Mouse (Mus musculus) liver, embryonic 16.5 days (tissue): ENCODE results near the gene Prox1. TPM values are rescaled to one million over a fixed set of nuclear protein-coding genes. Genes with fewer than 3 reads are reported as not detected.
A peak's percentile ranks its signal among the peaks of the same experiment; 100 is the strongest.

Experiments used
- ATAC-seq: fragments of 200-750 bp; cut with Nextera tagmentation; 2 replicates; pipeline ENCODE4 v1.8.0; 2017; ENCODE audit warnings: low read depth, mild to moderate bottlenecking, moderate number of reproducible peaks, moderate library complexity
- H3K27ac ChIP-seq: fragments of 300-500 bp; sonication (generic); 2 replicates; pipeline ENCODE4 v1.5.1; 2014; ENCODE audit warnings: mild to moderate bottlenecking, low read length
- H3K27me3 ChIP-seq: fragments of 300-500 bp; sonication (generic); 2 replicates; pipeline ENCODE4 v1.6.1; 2014; ENCODE audit warnings: low read depth, low read length, mixed read lengths; ENCODE audit not compliant: control insufficient read depth, insufficient read depth
- H3K36me3 ChIP-seq: fragments of 300-500 bp; sonication (generic); 2 replicates; pipeline ENCODE4 v1.6.1; 2014; ENCODE audit warnings: mild to moderate bottlenecking; ENCODE audit not compliant: control insufficient read depth, insufficient read depth
- H3K4me1 ChIP-seq: fragments of 300-500 bp; sonication (generic); 2 replicates; pipeline ENCODE4 v1.6.1; 2014; ENCODE audit warnings: low read depth, low read length, mixed read lengths; ENCODE audit not compliant: control insufficient read depth
- H3K4me2 ChIP-seq: fragments of 300-500 bp; sonication (generic); 2 replicates; pipeline ENCODE4 v1.6.1; 2014; ENCODE audit warnings: low read depth, low read length, mixed read lengths
- H3K4me3 ChIP-seq: fragments of 300-500 bp; sonication (generic); 2 replicates; pipeline ENCODE4 v1.5.1; 2014; ENCODE audit warnings: low read depth, mild to moderate bottlenecking, low read length
- H3K9ac ChIP-seq: fragments of 300-500 bp; sonication (generic); 2 replicates; pipeline ENCODE4 v1.6.1; 2014; ENCODE audit warnings: low read depth, low read length
- H3K9me3 ChIP-seq: fragments of 300-500 bp; sonication (generic); replicated peaks from 2 replicates; pipeline ENCODE4 v1.6.1; 2016; ENCODE audit warnings: low read length; ENCODE audit not compliant: control insufficient read depth
- WGBS: fragments of 180-500 bp; shearing (Covaris S2); extraction: QIAGEN DNeasy Blood & Tissue Kit; methylation state at CpG from one replicate; pipeline ENCODE4 v1.1.7; 2014; ENCODE audit not compliant: insufficient replicate concordance; 5-methylcytosine and 5-hydroxymethylcytosine counted together
- polyA plus RNA-seq: library from polyadenylated mRNA; unstranded; fragments of >200 nt; fragmentation: Nextera tagmentation; extraction: Ambion mirVana; gene quantifications from 2 replicates; pipeline ENCODE4 v1.2.1, GENCODE M21; 2015

Gene Prox1
- 6.8 and 7.6 TPM in 2 replicates for polyA plus RNA-seq

DNA sequence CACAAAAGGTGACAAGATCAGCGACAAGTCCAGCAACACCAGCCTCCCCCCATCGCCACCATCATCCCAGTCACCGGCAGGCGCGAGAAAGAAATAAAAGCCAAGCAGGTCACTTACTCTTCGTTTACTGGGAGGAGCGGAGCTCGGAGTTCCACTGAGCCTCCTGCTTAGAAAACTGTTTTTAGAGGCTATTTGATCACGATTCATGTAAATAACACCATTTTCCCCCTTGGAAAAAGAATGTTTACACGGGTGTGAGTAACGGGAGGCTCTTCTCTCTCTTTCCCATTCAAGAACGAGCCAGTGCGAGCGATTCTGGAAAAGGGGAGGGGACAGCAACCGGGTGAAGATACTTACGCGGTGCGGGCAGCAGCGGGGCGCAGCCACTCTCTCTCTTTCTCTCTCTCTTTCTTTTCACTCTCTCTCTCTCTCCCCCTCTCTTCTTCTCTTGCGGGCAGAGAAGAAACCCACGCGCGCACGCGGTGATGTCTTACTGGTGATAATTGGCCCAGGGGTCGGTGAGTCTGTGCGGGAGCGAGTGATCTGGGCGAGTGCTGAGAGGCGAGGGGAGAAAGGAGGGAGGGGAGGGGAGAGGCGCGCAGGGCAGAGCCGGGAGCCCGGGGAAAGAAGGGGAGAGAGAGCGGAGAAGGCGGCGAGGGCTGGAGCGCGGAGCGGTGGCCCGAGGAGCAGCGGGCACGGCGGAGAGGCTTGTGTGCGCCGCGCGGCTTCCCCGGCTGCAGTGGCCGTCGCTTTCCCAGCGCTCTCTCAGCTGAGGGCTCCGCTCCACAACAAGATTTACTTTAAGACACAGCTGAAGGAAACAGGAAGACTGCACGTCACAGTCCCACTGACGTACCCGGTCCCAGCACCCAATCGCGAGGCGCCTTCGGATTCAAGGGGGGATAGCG, at the start of gene Prox1:
TSS of gene Prox1 (minus strand) at position 804 of the 908 bp plus-strand sequence.
- H3K4me3 ChIP-seq: peak within 1 kb of the TSS; percentile 62
- ATAC-seq: peak; percentile 55
- no peaks in the 10 kb centered on the region; the same call in 1 of the 2 replicates for H3K4me1 ChIP-seq
- no peaks in the 10 kb centered on the region for H3K9me3 ChIP-seq
- peaks cover 69% of the 10 kb centered on the region for H3K27me3 ChIP-seq
- WGBS: under 1% methylated on average over 58 of the region's 62 CpGs
- H3K4me2 ChIP-seq: peak within 1 kb of the TSS; percentile 53
- H3K9ac ChIP-seq: peak within 1 kb of the TSS; percentile 42
- peak within 1 kb of the TSS; percentile 55 for H3K27ac ChIP-seq
- H3K36me3 ChIP-seq: no peaks in the 10 kb centered on the region

DNA sequence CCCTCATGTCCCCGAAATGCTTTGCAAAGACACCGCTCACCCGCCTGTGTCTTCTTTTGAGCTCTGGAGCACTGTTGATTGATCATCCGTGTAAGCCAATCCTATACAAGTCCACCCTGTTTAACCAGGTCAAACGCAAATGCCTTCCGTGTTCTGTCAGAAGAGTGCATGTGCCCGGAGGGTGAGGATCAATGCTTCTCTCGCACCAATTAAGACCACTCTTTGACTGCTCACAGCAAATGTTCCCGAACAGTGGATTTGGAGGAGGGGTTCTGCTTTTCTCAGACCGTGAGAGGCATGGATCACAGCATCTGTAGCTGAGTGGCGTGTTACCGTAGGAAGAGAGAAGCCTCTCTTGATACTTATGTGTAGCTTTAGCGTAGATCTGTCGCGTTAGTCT, 46.1 kb upstream of the Prox1 start:
- Histone ChIP-seq H3K9me3 (no peaks in the 10 kb centered on the region), H3K4me2 (no peak overlapping the region), H3K36me3 (no peaks in the 10 kb centered on the region), H3K27me3 (no peaks in the 10 kb centered on the region), H3K27ac (no peak overlapping the region), H3K4me1 (no peaks in the 10 kb centered on the region), H3K4me3 (no peak overlapping the region), H3K9ac (no peak overlapping the region)
- 72% methylated on average over 15 of the region's 15 CpGs for WGBS
- no peak for ATAC-seq

DNA sequence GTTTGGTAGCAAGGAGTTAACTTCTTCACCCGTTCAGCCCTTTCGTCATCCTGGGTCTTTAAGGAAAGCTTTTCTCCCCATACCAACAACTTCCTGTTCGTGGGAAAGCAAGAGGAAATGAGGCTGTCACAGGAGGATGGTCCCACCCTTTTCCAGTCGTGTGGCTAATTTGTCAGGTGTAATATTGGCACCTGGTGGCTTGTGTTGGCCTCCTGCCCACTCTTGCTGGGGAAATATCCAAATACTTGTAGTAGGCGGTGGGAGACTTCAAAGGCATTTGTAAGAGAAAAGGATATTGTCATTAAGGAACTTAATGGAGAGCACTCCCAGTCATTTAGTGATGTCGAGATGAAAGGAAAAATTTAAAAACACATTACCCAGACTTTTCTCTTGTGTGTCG, 44.1 kb upstream of the Prox1 start:
- Histone ChIP-seq H3K4me2 (no peak overlapping the region), H3K4me3 (no peak overlapping the region), H3K27ac (no peak overlapping the region), H3K4me1 (no peaks in the 10 kb centered on the region), H3K9ac (no peak overlapping the region), H3K9me3 (no peaks in the 10 kb centered on the region), H3K27me3 (no peaks in the 10 kb centered on the region), H3K36me3 (no peaks in the 10 kb centered on the region)
- WGBS: 39% methylated on average over 7 of the region's 7 CpGs
- no peak for ATAC-seq

DNA sequence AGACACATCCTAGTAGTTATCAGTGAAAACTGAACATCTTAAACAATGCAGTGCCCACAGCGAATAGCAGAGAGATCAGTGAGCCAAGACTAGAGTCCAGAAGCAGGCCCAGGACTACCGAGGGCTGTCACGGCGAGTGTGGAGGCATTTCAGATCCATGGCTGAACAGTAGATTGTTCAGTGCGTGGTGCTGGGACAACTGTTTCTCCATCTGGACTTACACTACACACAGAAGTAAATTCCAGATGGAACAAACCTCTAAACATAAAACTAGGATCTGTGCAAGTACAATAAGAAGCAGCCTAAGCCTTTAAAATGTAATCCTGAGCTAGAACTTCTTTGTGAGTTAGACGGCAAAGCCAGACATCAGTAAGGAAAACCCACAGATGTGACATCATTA, 42.7 kb upstream of the Prox1 start:
- ATAC-seq: no peak
- H3K9ac ChIP-seq: no peak overlapping the region
- no peaks in the 10 kb centered on the region for H3K9me3 ChIP-seq
- no peak overlapping the region for H3K4me3 ChIP-seq
- H3K4me1 ChIP-seq: no peaks in the 10 kb centered on the region
- H3K4me2 ChIP-seq: no peak overlapping the region
- no peak overlapping the region for H3K27ac ChIP-seq
- H3K27me3 ChIP-seq: no peaks in the 10 kb centered on the region
- no peaks in the 10 kb centered on the region for H3K36me3 ChIP-seq
- WGBS: 77% methylated on average over 6 of the region's 6 CpGs

- H3K27me3 ChIP-seq: no peaks in the 10 kb centered on the region
- H3K9me3 ChIP-seq: no peaks in the 10 kb centered on the region
- H3K4me3 ChIP-seq: no peak overlapping the region
- H3K27ac ChIP-seq: no peak overlapping the region
- H3K36me3 ChIP-seq: no peaks in the 10 kb centered on the region
- no peak for ATAC-seq
- H3K4me1 ChIP-seq: no peaks in the 10 kb centered on the region
- H3K9ac ChIP-seq: no peak overlapping the region
- 67% methylated on average over 8 of the region's 8 CpGs for WGBS
- H3K4me2 ChIP-seq: no peak overlapping the region
Observed at GRCm38 (mm10) chr1:190207246-190207645, 36.7 kb upstream of the Prox1 start.

DNA sequence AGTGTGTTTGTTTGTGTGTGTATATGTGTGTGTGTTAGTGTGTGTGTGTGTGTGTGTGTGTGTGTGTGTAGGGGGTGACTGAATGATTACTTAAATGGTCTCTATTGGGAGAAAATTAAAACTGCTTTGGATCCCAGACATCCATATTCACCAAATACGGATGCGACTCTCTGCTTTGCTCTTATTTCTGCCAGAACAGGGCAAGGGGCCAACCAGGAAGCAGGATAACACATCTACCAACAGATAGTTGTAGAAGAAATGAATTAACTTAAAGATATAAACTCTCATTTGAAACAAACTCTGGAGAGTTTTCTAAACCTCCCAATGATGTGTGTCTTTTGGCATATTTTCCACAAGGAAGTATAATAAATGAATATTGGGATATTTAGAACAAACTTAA, 35.2 kb upstream of the Prox1 start:
- ATAC-seq: no peak
- H3K4me2 ChIP-seq: no peak overlapping the region
- no peak overlapping the region for H3K27ac ChIP-seq
- no peaks in the 10 kb centered on the region for H3K36me3 ChIP-seq
- no peak overlapping the region for H3K9ac ChIP-seq
- 68% methylated on average over 2 of the region's 2 CpGs for WGBS
- H3K27me3 ChIP-seq: no peaks in the 10 kb centered on the region
- no peak overlapping the region for H3K4me3 ChIP-seq
- H3K9me3 ChIP-seq: no peaks in the 10 kb centered on the region
- no peaks in the 10 kb centered on the region for H3K4me1 ChIP-seq

- 43% methylated on average over 10 of the region's 10 CpGs for WGBS
- no peak overlapping the region for H3K4me3 ChIP-seq
- H3K4me2 ChIP-seq: no peak overlapping the region
- peak; percentile 87 for ATAC-seq
- no peak overlapping the region for H3K9ac ChIP-seq
- no peaks in the 10 kb centered on the region for H3K9me3 ChIP-seq
- H3K4me1 ChIP-seq: no peaks in the 10 kb centered on the region
- H3K27ac ChIP-seq: peak overlapping the region; percentile 40; the same call in 1 of the 2 replicates
- no peaks in the 10 kb centered on the region for H3K27me3 ChIP-seq
- H3K36me3 ChIP-seq: no peaks in the 10 kb centered on the region
Observed at GRCm38 (mm10) chr1:190204378-190205070, 34.0 kb upstream of the Prox1 start.

DNA sequence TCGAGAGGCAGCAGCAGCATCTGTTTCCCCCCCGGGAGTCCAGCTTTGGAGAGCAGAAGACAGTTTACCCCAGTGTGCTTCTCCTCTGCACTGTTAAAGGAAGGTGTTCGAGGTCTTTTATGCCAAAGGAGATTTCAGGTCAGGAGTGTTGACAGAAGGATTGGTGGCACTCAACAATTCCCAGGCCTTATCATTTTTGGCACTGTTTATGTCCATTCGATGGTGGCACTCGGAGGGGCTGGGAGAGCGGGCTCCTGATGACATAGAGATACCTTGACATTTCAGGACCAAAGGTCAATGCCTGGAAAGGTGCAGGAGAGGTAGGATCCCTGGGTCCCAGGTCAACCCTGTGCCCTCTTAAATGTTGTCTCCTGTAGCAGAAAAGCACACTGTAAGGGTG, 31.2 kb upstream of the Prox1 start:
- 57% methylated on average over 6 of the region's 6 CpGs for WGBS

GRCm38 (mm10) chr1:190200996-190201395, 30.5 kb upstream of the Prox1 start:
- no peak overlapping the region for H3K27ac ChIP-seq
- no peaks in the 10 kb centered on the region for H3K27me3 ChIP-seq

More for the DNA sequence above, 31.2 kb upstream of the Prox1 start:
- no peaks in the 10 kb centered on the region for H3K9me3 ChIP-seq
- no peaks in the 10 kb centered on the region for H3K27me3 ChIP-seq
- no peaks in the 10 kb centered on the region for H3K36me3 ChIP-seq
- no peaks in the 10 kb centered on the region for H3K4me1 ChIP-seq
- no peak overlapping the region for H3K4me2 ChIP-seq
- no peak overlapping the region for H3K9ac ChIP-seq
- H3K4me3 ChIP-seq: no peak overlapping the region
- no peak overlapping the region for H3K27ac ChIP-seq
- no peak for ATAC-seq

More at GRCm38 (mm10) chr1:190200996-190201395, 30.5 kb upstream of the Prox1 start:
- WGBS: 65% methylated on average over 4 of the region's 4 CpGs
- no peaks in the 10 kb centered on the region for H3K9me3 ChIP-seq
- no peaks in the 10 kb centered on the region for H3K4me1 ChIP-seq
- H3K4me2 ChIP-seq: no peak overlapping the region
- H3K36me3 ChIP-seq: no peaks in the 10 kb centered on the region
- ATAC-seq: no peak
- H3K4me3 ChIP-seq: no peak overlapping the region
- H3K9ac ChIP-seq: no peak overlapping the region
